Mouse (Mus musculus) B cell, adult (primary cell): ENCODE measurements around the gene Efna5. TPM values are rescaled to one million over a fixed set of nuclear protein-coding genes. Genes with fewer than 3 reads are reported as not detected.

Source experiments
- total RNA-seq: library from RNA; stranded (reverse); gene quantifications from 4 replicates; pipeline ENCODE4 v1.2.4, GENCODE M21; 2023; ENCODE audit not compliant: inconsistent age

The Efna5 gene
- total RNA-seq: 9.9 to 14.2 TPM (median 10.9 TPM) in 4 replicates

DNA sequence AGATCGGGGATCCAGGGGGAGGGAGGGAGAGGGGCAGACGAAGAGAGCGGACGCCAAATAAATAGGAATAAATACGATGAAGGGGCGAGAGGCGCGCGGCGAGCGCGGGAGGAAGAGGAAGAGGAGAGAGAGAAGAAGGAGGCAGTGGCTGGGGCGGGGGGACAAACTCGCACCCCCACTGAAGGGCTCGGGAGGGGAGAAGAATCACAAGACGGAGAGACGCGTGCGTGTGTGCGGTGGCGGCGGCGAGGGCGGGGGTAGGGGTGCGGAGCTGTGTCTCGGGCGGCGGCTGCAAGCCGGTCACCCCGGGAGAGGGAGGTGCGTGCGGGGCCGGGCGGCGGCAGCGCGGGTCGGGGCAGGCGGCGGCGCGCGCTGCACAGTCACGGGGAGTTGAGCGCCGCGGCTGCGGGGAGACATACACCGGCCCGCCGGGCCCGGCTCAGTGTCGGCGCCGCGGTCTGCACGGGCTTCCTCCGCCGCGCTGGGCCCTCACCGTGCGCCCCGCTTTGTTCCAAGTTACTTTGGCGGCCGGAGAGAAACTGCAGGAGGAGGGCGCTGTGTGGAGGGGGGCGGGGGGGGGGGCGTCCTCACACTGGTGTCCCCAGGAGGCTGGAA, at the start of gene Efna5:
Efna5 (minus strand) TSS at position 142 of the 615 bp plus-strand sequence.

